Mouse (Mus musculus) midbrain, embryonic 14.5 days (tissue): ENCODE results near the gene Ccl28. TPM values are rescaled to one million over a fixed set of nuclear protein-coding genes. Genes with fewer than 3 reads are reported as not detected.
"Not testable (repeated sequence)": the region's sequence is repeated elsewhere in the genome, so short reads cannot be mapped to it uniquely, and the experiment has no call there.

ENCODE experiments used
- ATAC-seq: fragments of 200-750 bp; cut with Nextera tagmentation; 2 replicates; pipeline ENCODE4 v1.8.0; 2017; ENCODE audit warnings: moderate number of reproducible peaks, moderate library complexity; ENCODE audit not compliant: low FRiP score, low TSS enrichment
- DNase-seq: peaks from one replicate; pipeline ENCODE4 v3.0.0-alpha.2; 2015
- H3K27ac ChIP-seq: fragments of 300-500 bp; sonication (generic); replicated peaks from 2 replicates; pipeline ENCODE4 v1.5.1; 2014; ENCODE audit warnings: mild to moderate bottlenecking, low read depth, low read length, moderate library complexity
- H3K27me3 ChIP-seq: fragments of 300-500 bp; sonication (generic); 2 replicates; pipeline ENCODE4 v1.6.1; 2014; ENCODE audit warnings: low read length, control low read depth, mixed read lengths; ENCODE audit not compliant: control insufficient read depth, insufficient read depth
- H3K36me3 ChIP-seq: fragments of 300-500 bp; sonication (generic); 2 replicates; pipeline ENCODE4 v1.6.1; 2014; ENCODE audit warnings: low read length, control low read depth; ENCODE audit not compliant: control insufficient read depth, insufficient read depth
- H3K4me1 ChIP-seq: fragments of 300-500 bp; sonication (generic); 2 replicates; pipeline ENCODE4 v1.6.1; 2014; ENCODE audit warnings: mild to moderate bottlenecking, antibody characterized with exemption, low read length, control low read depth; ENCODE audit not compliant: control insufficient read depth, insufficient read depth
- H3K4me2 ChIP-seq: fragments of 300-500 bp; sonication (generic); 2 replicates; pipeline ENCODE4 v1.6.1; 2014; ENCODE audit warnings: mild to moderate bottlenecking, low read length, moderate library complexity
- H3K4me3 ChIP-seq: fragments of 300-500 bp; sonication (generic); replicated peaks from 2 replicates; pipeline ENCODE4 v1.5.1; 2014; ENCODE audit warnings: low read depth, low read length
- H3K9ac ChIP-seq: fragments of 300-500 bp; sonication (generic); replicated peaks from 2 replicates; pipeline ENCODE4 v1.6.1; 2014; ENCODE audit warnings: mild to moderate bottlenecking, low read length, moderate library complexity
- H3K9me3 ChIP-seq: fragments of 300-500 bp; sonication (generic); 2 replicates; pipeline ENCODE4 v1.6.1; 2016; ENCODE audit warnings: low read length, control low read depth, mixed read lengths; ENCODE audit not compliant: control insufficient read depth
- WGBS: fragments of 180-500 bp; shearing (Covaris S2); extraction: QIAGEN DNeasy Blood & Tissue Kit; methylation state at CpG from one replicate; pipeline ENCODE4 v1.1.7; 2014; 5-methylcytosine and 5-hydroxymethylcytosine counted together
- polyA plus RNA-seq: library from polyadenylated mRNA; unstranded; fragments of >200 nt; fragmentation: Nextera tagmentation; extraction: Ambion mirVana; gene quantifications from 2 replicates; pipeline ENCODE4 v1.2.1, GENCODE M21; 2014

Gene Ccl28
- polyA plus RNA-seq, 1 experiment from 2014 or later = 0.43 TPM

GRCm38 (mm10) chr13:119604322-119604721 is 19.3 kb upstream of the Ccl28 start:
- not testable (repeated sequence) for ATAC-seq
- WGBS = 93% methylated on average over 7 of the region's 9 CpGs

GRCm38 (mm10) chr13:119618841-119619240 is 4.8 kb upstream of the Ccl28 start:
- WGBS = 97% methylated on average over 3 of the region's 3 CpGs
- Histone ChIP-seq H3K4me2 (no peak overlapping the region), H3K36me3 (no peaks in the 10 kb centered on the region), H3K9ac (no peak overlapping the region), H3K4me3 (no peak overlapping the region), H3K27ac (no peak overlapping the region), H3K9me3 (no peaks in the 10 kb centered on the region), H3K27me3 (no peaks in the 10 kb centered on the region), H3K4me1 (no peaks in the 10 kb centered on the region)
- DNase-seq (no peak), ATAC-seq (no peak)

More at GRCm38 (mm10) chr13:119604322-119604721, 19.3 kb upstream of the Ccl28 start:
- H3K9ac ChIP-seq, DNase-seq, H3K4me1 ChIP-seq, H3K4me2 ChIP-seq, H3K27me3 ChIP-seq, H3K27ac ChIP-seq, H3K4me3 ChIP-seq, H3K36me3 ChIP-seq, H3K9me3 ChIP-seq: not testable (repeated sequence)

GRCm38 (mm10) chr13:119619735-119620134 is 3.9 kb upstream of the Ccl28 start:
- no peak overlapping the region for H3K27ac ChIP-seq
- no peak for ATAC-seq
- no peaks in the 10 kb centered on the region for H3K27me3 ChIP-seq
- no peak for DNase-seq
- H3K4me1 ChIP-seq = no peaks in the 10 kb centered on the region
- H3K4me2 ChIP-seq = no peak overlapping the region
- H3K4me3 ChIP-seq = no peak overlapping the region
- no peaks in the 10 kb centered on the region for H3K9me3 ChIP-seq
- WGBS = 69% methylated on average over 3 of the region's 3 CpGs
- no peak overlapping the region for H3K9ac ChIP-seq
- no peaks in the 10 kb centered on the region for H3K36me3 ChIP-seq

- not testable (repeated sequence) for H3K9ac ChIP-seq, H3K4me3 ChIP-seq, H3K36me3 ChIP-seq, H3K9me3 ChIP-seq, H3K27ac ChIP-seq, ATAC-seq, H3K4me2 ChIP-seq, H3K4me1 ChIP-seq, H3K27me3 ChIP-seq
- DNase-seq = peak; percentile 53
- 86% methylated on average over 5 of the region's 5 CpGs for WGBS
Observed at GRCm38 (mm10) chr13:119625952-119626351, 2.3 kb downstream of the Ccl28 start.

GRCm38 (mm10) chr13:119631482-119632155 is 8.0 kb downstream of the Ccl28 start:
- WGBS = 3% methylated on average over 33 of the region's 33 CpGs
- peak; percentile 98 for DNase-seq
- Histone ChIP-seq H3K27ac (0 out of 2 replicates have a peak overlapping the region, but pooled peaks have one; percentile 37), H3K4me3 (peak overlapping the region; percentile 48), H3K9me3 (no peaks in the 10 kb centered on the region), H3K4me2 (peak overlapping the region; percentile 59), H3K27me3 (no peaks in the 10 kb centered on the region), H3K4me1 (no peaks in the 10 kb centered on the region), H3K9ac (peak overlapping the region; percentile 45; the same call in 1 of the 2 replicates), H3K36me3 (no peaks in the 10 kb centered on the region)
- ATAC-seq = peak; percentile 96

- 83% methylated on average over 4 of the region's 4 CpGs for WGBS
- H3K4me3 ChIP-seq = peak overlapping the region; percentile 48; the same call in 1 of the 2 replicates
- H3K9ac ChIP-seq = peak overlapping the region; percentile 45; the same call in 1 of the 2 replicates
- no peaks in the 10 kb centered on the region for H3K27me3 ChIP-seq
- peak overlapping the region; percentile 59 for H3K4me2 ChIP-seq
- H3K36me3 ChIP-seq = no peaks in the 10 kb centered on the region
- no peaks in the 10 kb centered on the region for H3K4me1 ChIP-seq
- no peak overlapping the region for H3K27ac ChIP-seq
- DNase-seq (no peak), ATAC-seq (peak; percentile 46)
- H3K9me3 ChIP-seq = no peaks in the 10 kb centered on the region
Observed at GRCm38 (mm10) chr13:119632156-119632548, 8.5 kb downstream of the Ccl28 start.

- no peak for DNase-seq
- Histone ChIP-seq H3K4me3 (no peak overlapping the region), H3K9me3 (no peaks in the 10 kb centered on the region), H3K27me3 (no peaks in the 10 kb centered on the region), H3K4me1 (no peaks in the 10 kb centered on the region), H3K27ac (no peak overlapping the region), H3K9ac (no peak overlapping the region), H3K36me3 (no peaks in the 10 kb centered on the region), H3K4me2 (no peak overlapping the region)
- ATAC-seq = no peak
- WGBS = 80% methylated on average over 2 of the region's 2 CpGs
Observed at GRCm38 (mm10) chr13:119635496-119635895, 11.9 kb downstream of the Ccl28 start.

GRCm38 (mm10) chr13:119637837-119638236 is 14.2 kb downstream of the Ccl28 start:
- Histone ChIP-seq H3K27ac (no peak overlapping the region), H3K27me3 (no peaks in the 10 kb centered on the region), H3K4me3 (no peak overlapping the region), H3K4me1 (no peaks in the 10 kb centered on the region), H3K36me3 (no peaks in the 10 kb centered on the region), H3K9ac (no peak overlapping the region), H3K4me2 (no peak overlapping the region), H3K9me3 (no peaks in the 10 kb centered on the region)
- 83% methylated on average over 4 of the region's 4 CpGs for WGBS
- DNase-seq = no peak
- ATAC-seq = no peak

- no peak overlapping the region for H3K9ac ChIP-seq
- 92% methylated on average over 5 of the region's 5 CpGs for WGBS
- no peaks in the 10 kb centered on the region for H3K36me3 ChIP-seq
- H3K4me3 ChIP-seq = no peak overlapping the region
- DNase-seq = no peak
- ATAC-seq = no peak
- no peaks in the 10 kb centered on the region for H3K27me3 ChIP-seq
- H3K9me3 ChIP-seq = no peaks in the 10 kb centered on the region
- no peak overlapping the region for H3K4me2 ChIP-seq
- no peak overlapping the region for H3K27ac ChIP-seq
- H3K4me1 ChIP-seq = no peaks in the 10 kb centered on the region
Observed at GRCm38 (mm10) chr13:119638449-119638848, 14.8 kb downstream of the Ccl28 start.
